In the genomic region with DNA sequence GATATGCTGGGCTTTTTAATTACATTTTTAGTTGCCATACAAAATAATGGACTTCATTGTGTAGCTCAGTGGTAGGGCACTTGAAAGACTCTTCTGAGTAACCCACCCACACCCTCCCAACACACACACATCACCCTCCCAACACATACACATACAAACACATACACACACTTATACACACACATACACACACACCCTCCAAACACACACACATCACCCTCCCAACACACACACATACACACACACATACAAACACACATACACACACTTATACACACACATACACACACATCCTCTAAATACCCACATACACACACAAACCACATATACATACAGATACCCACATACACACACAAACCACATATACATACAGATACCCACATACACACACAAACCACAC, we compare ENCODE assay signal across 24 mouse cellular contexts. TPM values are rescaled to one million over a fixed set of nuclear protein-coding genes. Genes with fewer than 3 reads are reported as not detected.
"Had no signal": no experiment of that assay in that cellular context is flagged by ENCODE, and none has a peak within 500 bp of the region (broad histone marks: within the 10 kb centered on the region; RNA-seq: fewer than 3 reads in every experiment).

No protein-coding gene starts in this region.

- H3K4me2 ChIP-seq: lung, embryonic 14.5 days; midbrain, embryonic 12.5 days; neural tube, embryonic 13.5 days; neural tube, embryonic 15.5 days had no signal

- H3K36me3 ChIP-seq: midbrain, embryonic 10.5 days; midbrain, embryonic 12.5 days; neural tube, embryonic 13.5 days; neural tube, embryonic 15.5 days had no signal

- H3K9ac ChIP-seq: lung, embryonic 14.5 days; midbrain, embryonic 12.5 days; neural tube, embryonic 13.5 days; neural tube, embryonic 15.5 days had no signal

- H3K4me3 ChIP-seq: midbrain, embryonic 10.5 days; midbrain, embryonic 12.5 days; myocyte; neural tube, embryonic 13.5 days; neural tube, embryonic 15.5 days had no signal

- H3K27ac ChIP-seq: midbrain, embryonic 10.5 days; midbrain, embryonic 12.5 days; neural tube, embryonic 13.5 days; neural tube, embryonic 15.5 days had no signal

- H3K9me3 ChIP-seq: midbrain, embryonic 10.5 days; midbrain, embryonic 12.5 days; neural tube, embryonic 13.5 days; neural tube, embryonic 15.5 days had no signal

- DNase-seq: lung, adult 18-20 months; lung, embryonic 14.5 days; lung, postnatal 10 days; lung, postnatal 4 days; midbrain, embryonic 14.5 days; retina, postnatal 1 day; right cerebral cortex, adult 18-20 months; right cerebral cortex, postnatal 25 days; right cerebral cortex, postnatal 4 days; spleen, adult 18-20 months; thymus, adult 18-20 months; thymus, postnatal 14 days; thymus, postnatal 36 days had no signal

- ATAC-seq: midbrain, embryonic 16.5 days had no signal

- H3K4me1 ChIP-seq: neural tube, embryonic 13.5 days; neural tube, embryonic 15.5 days had no signal

- H3K27me3 ChIP-seq: neural tube, embryonic 13.5 days; neural tube, embryonic 15.5 days had no signal

RNA-seq across cellular contexts. Expression of a gene that starts 2.1 kb away (rescaled TPM):
- polyA plus RNA-seq: myocyte; small intestine, adult 2 months had no signal

RNA-seq across cellular contexts. Expression of a gene that starts 31.2 kb away (rescaled TPM):
- polyA plus RNA-seq: lung, embryonic 14.5 days; lung, embryonic 16.5 days; midbrain, embryonic 12.5 days; midbrain, embryonic 14.5 days; midbrain, embryonic 16.5 days; myocyte; neural tube, embryonic 11.5 days; neural tube, embryonic 13.5 days; neural tube, embryonic 15.5 days; small intestine, adult 2 months; stomach, embryonic 14.5 days; stomach, embryonic 16.5 days had no signal
